Mouse (Mus musculus) layer of hippocampus, adult 2 months (tissue): Measurements from ENCODE around the gene Ppfibp2. TPM values are rescaled to one million over a fixed set of nuclear protein-coding genes. Genes with fewer than 3 reads are reported as not detected.

ENCODE experiments used
- DNase-seq, 2 experiments: peaks; one replicate each; pipeline ENCODE4 v3.0.0; 2022; ENCODE audit warnings: low spot score in 2 of 2
- H3K27ac ChIP-seq: fragments of 200-600 bp; 2 replicates; pipeline ENCODE4 v1.8.1; 2022
- H3K4me3 ChIP-seq: fragments of 200-600 bp; 2 replicates; pipeline ENCODE4 v1.8.1; 2022; ENCODE audit warnings: mild to moderate bottlenecking
- CTCF ChIP-seq: fragments of 200-600 bp; conservative IDR thresholded peaks from 2 replicates; pipeline ENCODE4 v1.8.1; 2022; ENCODE audit warnings: antibody characterized with exemption, mild to moderate bottlenecking, moderate library complexity
- total RNA-seq, 2 experiments: library from RNA; stranded (reverse); gene quantifications; 2 replicates each; pipeline ENCODE4 v1.2.3; 2021

The Ppfibp2 gene
- total RNA-seq, 2 experiments from 2014 or later = 5.2 to 7.4 TPM

DNA sequence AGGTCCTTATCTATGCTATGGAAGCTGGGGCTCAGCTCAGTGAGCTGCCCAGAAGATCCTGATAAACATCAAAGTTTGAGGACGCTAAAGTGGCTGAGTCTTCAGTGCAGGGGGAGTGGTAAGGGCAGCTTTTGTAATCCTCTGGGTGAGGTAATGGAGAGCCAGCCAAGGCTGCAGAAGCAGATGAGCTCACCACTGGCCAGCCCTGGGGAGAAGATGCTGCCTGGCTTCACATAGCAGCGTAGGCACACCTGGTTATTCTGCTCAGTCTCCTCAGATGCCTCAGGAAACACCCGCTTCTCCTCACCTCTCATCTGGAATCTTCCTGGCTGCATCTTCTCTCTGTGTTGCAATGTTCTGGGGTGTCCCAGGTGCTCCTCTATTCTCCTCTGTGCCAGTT, 29.4 kb downstream of the Ppfibp2 start:
- Histone ChIP-seq H3K4me3 (no peak overlapping the region), H3K27ac (no peak overlapping the region)
- TF ChIP-seq CTCF = no peak
- DNase-seq = no peak

DNA sequence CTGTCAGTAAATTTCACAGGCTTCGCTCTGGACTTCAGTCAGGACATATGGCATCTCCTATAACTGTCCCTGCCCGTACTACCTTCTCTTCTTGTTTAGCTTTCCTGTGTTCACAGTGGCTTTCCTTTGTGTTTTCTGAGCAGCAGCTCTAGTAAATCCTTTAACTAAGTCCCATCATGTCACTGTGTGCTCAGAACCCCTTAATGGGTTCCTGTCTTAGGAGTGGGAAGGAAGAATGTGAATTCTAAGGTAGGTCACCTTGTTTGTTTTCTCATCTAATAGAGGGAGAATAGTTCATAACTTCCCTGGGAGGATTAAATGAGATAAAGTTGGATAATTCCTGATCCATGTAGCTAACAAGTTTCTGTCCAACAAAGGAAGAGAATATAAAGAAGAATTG, 30.1 kb downstream of the Ppfibp2 start, which contains the start of gene 5330417H12Rik:
TSS of gene 5330417H12Rik (minus strand) at position 101 of the 400 bp plus-strand sequence.
- Histone ChIP-seq H3K27ac (no peak within 1 kb of the TSS), H3K4me3 (no peak within 1 kb of the TSS)
- no peak for TF ChIP-seq CTCF
- no peak for DNase-seq

DNA sequence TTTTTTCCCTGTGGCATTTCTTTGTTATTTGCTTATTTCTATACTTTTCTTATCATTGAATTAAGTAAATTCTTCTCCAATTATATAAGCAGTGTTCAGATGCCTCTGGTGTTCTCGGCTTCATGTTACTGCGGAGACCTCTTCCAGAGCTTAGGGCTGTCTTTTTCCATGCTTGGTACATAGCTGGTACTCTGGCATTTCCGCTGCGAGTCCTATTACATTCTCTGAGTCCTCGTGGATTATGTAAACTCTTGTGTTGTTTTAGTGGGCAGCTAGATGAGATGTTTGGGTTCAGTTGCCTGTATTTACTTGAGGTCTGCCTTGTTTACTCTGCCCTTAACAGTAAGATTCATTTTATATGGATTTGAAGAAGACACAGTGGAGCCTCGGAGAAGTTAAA, 30.8 kb downstream of the Ppfibp2 start:
- TF ChIP-seq CTCF = no peak
- no peak for DNase-seq
- no peak overlapping the region for H3K27ac ChIP-seq

DNA sequence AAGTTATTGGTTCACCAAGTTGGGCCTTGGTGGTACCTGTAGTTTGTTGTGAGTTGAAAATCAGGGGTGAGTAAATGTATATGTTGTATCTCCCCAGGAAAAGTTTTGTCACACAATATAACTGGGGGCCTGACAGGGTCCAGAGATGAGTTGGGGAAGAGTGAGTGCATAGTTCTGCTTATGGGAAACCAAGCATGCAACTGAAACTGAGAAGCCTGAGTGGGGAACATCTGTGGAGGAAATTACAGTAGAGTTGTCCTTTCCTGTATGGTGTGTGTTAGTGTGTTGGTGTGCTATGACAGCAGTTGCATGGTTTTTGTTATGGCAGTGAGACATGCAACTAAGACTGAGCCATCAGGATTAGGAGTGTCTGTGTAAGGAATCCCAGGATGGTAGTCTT, 33.4 kb downstream of the Ppfibp2 start:
- no peak for DNase-seq
- no peak for TF ChIP-seq CTCF
- no peak overlapping the region for H3K27ac ChIP-seq
- H3K4me3 ChIP-seq = no peak overlapping the region

More for the DNA sequence above, 30.8 kb downstream of the Ppfibp2 start:
- no peak overlapping the region for H3K4me3 ChIP-seq

DNA sequence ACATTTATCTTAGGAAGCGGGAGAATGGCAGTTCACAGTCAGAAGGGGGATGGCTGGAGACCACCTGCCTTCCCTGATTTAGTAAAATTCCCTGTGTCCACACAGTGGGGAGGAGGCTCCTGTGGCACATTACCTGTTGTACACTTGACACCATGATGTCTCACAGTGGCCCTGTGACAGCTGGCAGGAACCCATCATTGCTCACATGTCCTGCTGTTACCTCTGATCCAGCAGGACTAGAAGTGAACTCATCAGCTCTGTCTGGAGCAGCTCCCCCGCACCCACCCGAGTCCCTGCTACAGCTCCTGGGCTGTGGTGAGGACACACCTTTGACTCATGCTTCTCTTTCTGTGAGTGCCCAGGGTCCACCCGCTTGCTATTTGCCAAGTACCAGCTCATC, 38.2 kb downstream of the Ppfibp2 start:
- no peak overlapping the region for H3K27ac ChIP-seq
- TF ChIP-seq CTCF = no peak
- no peak for DNase-seq
- H3K4me3 ChIP-seq = no peak overlapping the region

- Histone ChIP-seq H3K27ac (no peak overlapping the region; the same call in 1 of the 2 replicates), H3K4me3 (no peak overlapping the region)
- no peak for TF ChIP-seq CTCF
- DNase-seq = peak; percentile 14 to 29
These were observed 42.4 kb downstream of the Ppfibp2 start for GRCm38 (mm10) chr7:107637398-107637797.

GRCm38 (mm10) chr7:107638026-107638425, 43.0 kb downstream of the Ppfibp2 start:
- DNase-seq = no peak
- peak overlapping the region; percentile 39 for H3K27ac ChIP-seq

GRCm38 (mm10) chr7:107642586-107643275, 47.7 kb downstream of the Ppfibp2 start:
- Histone ChIP-seq H3K27ac (no peak overlapping the region), H3K4me3 (no peak overlapping the region)
- DNase-seq = no peak
- no peak for TF ChIP-seq CTCF

More at GRCm38 (mm10) chr7:107638026-107638425, 43.0 kb downstream of the Ppfibp2 start:
- TF ChIP-seq CTCF = no peak
- H3K4me3 ChIP-seq = no peak overlapping the region

GRCm38 (mm10) chr7:107644987-107645386, 50.0 kb downstream of the Ppfibp2 start:
- Histone ChIP-seq H3K27ac (no peak overlapping the region), H3K4me3 (no peak overlapping the region)
- no peak for DNase-seq
- peak; percentile 55 for TF ChIP-seq CTCF

DNA sequence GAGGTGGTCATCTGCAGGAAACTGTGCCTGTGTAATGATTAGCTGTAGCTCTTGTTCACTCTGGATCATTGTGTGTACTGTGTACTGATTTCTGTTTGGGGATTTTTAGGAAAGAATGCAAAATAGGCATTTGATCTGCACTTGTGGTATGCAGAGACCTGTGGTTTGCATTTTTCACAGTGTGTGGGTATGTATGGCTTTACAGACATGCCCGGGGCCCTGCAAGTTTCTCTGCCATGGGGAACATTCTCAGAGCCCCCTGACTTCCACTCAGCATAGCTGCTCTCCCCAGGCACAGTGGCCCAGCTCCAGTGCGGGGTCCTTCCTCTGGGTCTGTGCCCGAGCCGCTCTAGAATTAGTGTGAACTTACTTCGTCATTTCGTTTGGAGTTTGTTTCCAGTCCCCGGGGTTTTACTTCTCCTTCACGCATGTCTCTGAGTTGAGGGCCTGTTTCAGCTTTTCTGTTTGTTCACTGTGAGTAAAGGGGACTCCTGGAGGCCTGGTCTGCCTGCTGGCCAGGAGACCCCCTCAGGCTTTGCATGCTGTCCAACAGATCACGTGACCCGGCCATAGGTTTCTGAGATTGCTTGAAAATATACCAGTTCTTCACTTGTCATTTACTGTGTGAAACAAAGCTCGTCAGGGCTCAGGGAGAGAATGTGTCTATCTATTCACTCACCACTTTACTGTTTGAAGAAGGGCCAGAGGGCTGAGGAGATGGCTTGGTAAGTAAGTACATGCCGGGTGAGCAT, 54.1 kb downstream of the Ppfibp2 start:
- Histone ChIP-seq H3K4me3 (no peak overlapping the region), H3K27ac (no peak overlapping the region)
- TF ChIP-seq CTCF = no peak
- no peak for DNase-seq

DNA sequence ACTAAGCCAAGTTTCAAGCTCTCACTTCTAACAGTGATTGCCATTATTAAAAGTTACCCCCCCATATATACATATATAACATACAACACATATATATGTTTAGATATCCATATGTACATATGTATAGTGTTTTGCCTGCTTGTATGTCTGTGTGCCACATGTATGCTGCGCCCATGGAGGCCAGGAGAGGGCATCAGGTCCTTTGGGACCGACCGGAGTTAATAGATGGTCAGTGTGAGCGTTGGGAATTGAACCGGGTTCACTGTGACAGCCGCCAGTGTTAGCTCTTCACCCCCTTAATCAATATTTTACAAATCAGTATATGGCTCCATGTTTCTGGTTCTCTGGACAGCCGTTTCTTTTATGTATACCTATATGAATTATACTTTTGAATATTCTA, 55.0 kb downstream of the Ppfibp2 start:
- no peak for DNase-seq
- no peak overlapping the region for H3K4me3 ChIP-seq
- TF ChIP-seq CTCF = no peak
- no peak overlapping the region for H3K27ac ChIP-seq

GRCm38 (mm10) chr7:107651821-107652220, 56.8 kb downstream of the Ppfibp2 start:
- Histone ChIP-seq H3K4me3 (no peak overlapping the region), H3K27ac (no peak overlapping the region)
- DNase-seq = no peak
- TF ChIP-seq CTCF = no peak

GRCm38 (mm10) chr7:107656451-107656850, 61.4 kb downstream of the Ppfibp2 start:
- no peak for TF ChIP-seq CTCF
- Histone ChIP-seq H3K4me3 (no peak overlapping the region), H3K27ac (no peak overlapping the region)
- DNase-seq = no peak
